Mouse (Mus musculus): ENCODE results near the gene Mapk1. TPM values are rescaled to one million over a fixed set of nuclear protein-coding genes. Genes with fewer than 3 reads are reported as not detected.

Mapk1 gene
- total RNA-seq, 2 experiments from 2014 or later = 87.9 to 89.5 TPM

DNA sequence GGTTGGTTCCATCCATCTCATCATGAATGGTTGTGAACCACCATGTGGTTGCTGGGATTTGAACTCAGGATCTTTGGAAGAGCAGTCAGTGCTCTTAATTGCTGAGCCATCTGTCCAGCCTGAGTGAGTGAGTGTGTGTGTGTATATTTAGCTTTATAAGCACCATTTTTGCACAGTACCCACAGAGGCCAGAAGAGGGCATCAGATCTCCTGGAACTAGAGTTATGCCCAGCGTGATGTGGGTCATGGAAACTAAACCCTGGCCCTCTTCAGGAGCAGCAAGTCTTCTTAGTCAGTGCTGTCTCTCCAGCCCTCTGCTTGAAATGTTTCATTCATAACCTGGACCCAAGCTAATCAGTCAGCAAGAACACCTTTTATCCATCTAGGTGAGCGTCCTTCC lies 93.1 kb downstream of the Mapk1 start:
- intact Hi-C loops (cut with DNase I) = no loop called here
- no peak for DNase-seq

DNA sequence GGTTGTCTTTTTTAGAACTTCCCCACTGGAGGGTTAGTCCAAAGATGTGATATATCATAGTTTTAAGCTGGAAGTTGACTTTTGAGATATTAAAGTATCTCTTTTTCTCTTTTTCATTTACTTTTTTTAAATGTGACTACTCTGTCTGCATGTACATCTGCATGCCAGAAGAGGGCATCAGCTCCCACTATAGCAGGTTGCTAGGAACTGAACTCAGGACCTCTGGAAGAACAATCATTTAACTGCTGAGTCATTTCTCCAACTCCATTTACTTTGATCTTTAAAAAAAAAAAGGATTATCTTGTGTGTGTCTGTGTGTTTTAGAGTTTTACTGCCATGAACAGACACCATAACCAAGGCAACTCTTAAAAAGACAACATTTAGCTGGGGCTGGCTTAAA lies 93.7 kb downstream of the Mapk1 start:
- no peak for DNase-seq
- intact Hi-C loops (cut with DNase I) = no loop called here

DNA sequence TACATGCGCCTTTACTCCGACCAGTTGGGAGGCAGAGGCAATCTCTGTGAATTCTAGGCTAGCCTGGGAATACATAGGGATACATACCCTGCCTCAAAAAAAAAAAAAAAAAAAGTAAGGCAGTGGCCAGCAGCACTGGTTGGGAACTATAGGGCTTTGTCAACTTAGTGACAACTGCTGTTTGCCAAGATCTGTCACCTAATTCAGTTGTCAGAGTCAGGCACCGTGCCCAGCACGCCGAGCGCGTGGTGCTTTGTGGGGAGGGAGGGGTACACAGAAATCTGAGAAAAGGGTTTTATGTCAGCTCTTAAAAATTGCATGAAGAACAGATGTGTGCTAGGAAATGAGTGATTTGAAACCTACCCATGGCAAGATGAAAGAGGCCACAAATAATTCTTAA lies 94.9 kb downstream of the Mapk1 start:
- no peak for DNase-seq
- intact Hi-C loops (cut with DNase I) = no loop called here

DNA sequence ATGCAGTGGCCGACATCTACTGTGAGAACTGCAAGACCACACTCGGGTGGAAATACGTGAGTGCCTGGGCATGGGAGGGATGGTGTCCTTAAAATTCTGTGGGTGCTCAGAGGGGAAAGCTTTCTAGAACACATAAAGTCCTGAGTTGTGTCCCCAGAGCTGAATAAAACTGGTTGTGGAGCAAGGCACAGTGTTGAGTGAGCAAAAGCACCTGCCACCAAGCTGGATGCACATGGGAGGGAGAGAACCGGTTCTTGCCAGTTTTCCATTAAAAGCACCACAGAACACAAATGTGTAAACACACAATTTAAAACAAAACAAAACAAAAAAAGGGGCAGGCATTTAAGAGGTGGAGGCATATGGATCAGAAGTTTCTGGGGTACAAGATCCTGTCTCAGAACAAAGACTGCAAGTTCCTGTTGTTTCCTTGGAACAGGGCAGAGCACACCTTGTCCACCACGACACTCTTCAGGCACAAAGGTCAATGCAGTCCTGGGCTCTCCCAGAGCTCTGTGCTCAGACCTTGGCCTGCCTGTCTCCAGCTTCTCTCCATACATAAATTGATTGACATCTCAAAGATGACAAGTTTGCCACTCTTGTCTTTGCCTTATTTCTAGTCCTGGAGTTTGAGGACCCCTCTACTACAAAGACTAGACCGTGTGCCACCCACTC lies 99.1 kb downstream of the Mapk1 start:
- intact Hi-C loops (cut with DNase I) = no loop called here
- DNase-seq = no peak

DNA sequence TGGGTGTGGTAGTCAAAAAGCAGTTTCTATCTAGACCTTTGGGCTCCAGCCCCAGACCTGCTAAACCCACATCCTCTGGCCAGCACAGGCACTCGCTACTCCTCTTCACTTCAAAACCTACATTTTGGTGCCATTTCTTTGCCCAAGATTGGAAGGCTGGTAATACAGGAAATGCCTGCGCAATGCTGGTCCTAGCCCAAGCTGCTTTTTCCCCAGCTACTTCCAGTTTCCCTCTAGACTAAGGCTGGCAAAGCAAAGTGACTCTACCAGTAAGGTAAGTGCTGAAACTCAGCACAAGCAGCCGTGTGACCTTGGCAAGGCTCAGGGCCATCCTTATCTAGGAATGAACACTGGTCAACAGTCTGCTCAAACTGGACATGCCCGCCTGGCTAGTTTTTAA lies 102.5 kb downstream of the Mapk1 start:
- intact Hi-C loops (cut with DNase I) = no loop called here
- DNase-seq = no peak

DNA sequence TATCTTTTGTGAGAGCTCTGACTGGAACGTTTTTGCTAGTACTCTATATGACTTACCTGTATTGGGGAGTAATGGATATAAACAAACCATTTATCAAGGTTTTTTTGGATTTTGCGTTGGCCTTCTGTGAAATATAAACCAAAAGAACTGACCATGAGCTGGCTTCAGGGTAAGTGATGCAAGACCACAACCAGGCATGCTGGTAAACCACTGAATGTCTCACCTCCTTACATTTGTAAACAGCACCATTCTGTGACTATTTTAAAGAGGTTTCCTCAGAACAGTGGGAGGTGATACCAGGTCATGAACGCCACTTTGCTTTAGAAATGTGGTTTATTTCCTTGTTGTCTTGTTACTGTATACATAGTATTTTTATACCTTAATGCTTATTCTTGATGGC lies 103.1 kb downstream of the Mapk1 start:
- intact Hi-C loops (cut with DNase I) = no loop called here
- no peak for DNase-seq

DNA sequence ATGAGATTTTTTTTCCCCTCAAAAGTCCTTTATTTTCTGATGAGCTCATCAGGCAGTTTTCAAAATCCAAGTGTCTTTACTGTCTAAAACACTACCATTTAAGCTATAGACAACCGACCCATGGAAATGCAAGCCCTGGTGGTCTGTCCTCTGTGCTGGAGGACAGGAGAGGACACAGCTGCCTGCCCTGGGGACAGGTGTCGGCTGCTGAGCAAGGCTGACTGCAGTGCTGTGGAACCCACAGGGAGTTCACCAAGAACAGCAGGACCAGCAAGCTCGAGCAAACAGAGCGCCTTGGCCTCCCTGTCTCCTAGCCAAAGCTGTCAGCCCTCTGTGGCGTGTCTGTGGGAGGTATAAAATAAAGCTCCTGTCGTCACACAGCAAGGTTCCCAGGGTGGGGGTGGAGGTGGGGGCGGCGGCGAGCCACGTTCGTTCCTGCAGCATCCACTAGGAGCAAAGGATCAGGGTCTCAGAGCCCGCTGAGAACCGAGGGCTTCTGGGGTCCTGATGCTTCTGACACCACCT lies 103.5 kb downstream of the Mapk1 start:
- no peak for DNase-seq
- intact Hi-C loops (cut with DNase I) = no loop called here

DNA sequence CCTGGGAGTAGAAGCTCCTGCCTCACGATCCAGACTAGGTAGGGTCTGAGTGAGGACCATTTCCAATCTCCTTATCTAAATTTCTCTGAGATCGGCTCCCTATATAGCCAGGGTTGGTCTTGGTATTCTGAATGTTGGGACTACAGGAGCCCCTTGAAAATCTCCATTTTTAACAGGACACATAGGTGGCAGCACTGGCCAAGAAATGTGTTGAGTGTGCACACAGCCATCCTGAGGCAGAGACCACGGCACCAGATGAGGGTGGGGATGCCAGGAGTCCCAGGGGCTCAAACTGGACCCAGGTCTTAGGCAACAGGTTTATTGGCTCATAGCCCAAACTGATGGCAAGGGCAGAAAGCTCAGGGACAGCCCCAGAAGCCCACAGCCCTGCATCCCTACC lies 105.2 kb downstream of the Mapk1 start:
- no peak for DNase-seq
- intact Hi-C loops (cut with DNase I) = no loop called here

DNA sequence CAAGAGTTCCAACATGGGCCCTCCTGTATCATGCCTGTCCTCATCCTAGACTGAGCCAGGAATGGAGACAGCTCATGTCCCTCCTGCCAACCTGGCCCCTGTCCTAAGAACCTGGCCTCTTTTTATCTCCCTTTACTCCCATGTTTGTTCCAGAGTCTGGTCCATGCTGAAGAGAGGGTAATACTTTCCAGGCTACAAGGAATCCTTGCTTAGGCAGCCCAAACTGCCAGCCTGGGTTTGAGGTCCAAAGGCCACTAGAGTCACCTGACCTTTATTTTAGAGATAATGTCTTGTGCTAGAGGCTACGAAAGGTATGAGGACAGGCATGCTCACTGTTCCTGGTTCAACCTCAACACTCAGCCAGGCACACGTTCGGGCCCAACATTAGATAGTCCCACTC lies 113.8 kb downstream of the Mapk1 start:
- DNase-seq = no peak
- intact Hi-C loops (cut with DNase I) = no loop called here

Other genes with a start within 250 kb of the Mapk1 start
- gene Spag6l, start 153.9 kb upstream of the Mapk1 start, total RNA-seq (2021) = not detected
- not detected for gene Igll1, start 119.4 kb upstream of the Mapk1 start, total RNA-seq (2021)
- gene Top3b, start 112.6 kb upstream of the Mapk1 start, total RNA-seq (2021) = 10 to 100 TPM; 17.3 to 20.0 TPM
- gene Vpreb1, start 112.5 kb upstream of the Mapk1 start, total RNA-seq (2021) = not detected
- gene Ppm1f, start 86.9 kb upstream of the Mapk1 start, total RNA-seq (2021) = 10 to 100 TPM; 11.1 to 11.8 TPM
- gene Ypel1, start 86.3 kb downstream of the Mapk1 start, total RNA-seq (2021) = under 1 TPM; 0.69 to 0.94 TPM
- gene Ppil2, start 127.9 kb downstream of the Mapk1 start, total RNA-seq (2021) = 10 to 100 TPM; 23.2 to 29.4 TPM
- gene 2610318N02Rik, start 141.8 kb downstream of the Mapk1 start, total RNA-seq (2021) = under 1 TPM in 1 of 2 experiments, not detected in 1; 0.92 TPM
- 1 to 10 TPM; 3.8 to 4.8 TPM for gene Sdf2l1, start 149.0 kb downstream of the Mapk1 start, total RNA-seq (2021)
- gene Ydjc, start 161.2 kb downstream of the Mapk1 start, total RNA-seq (2021) = under 1 TPM in 1 of 2 experiments, not detected in 1; 0.20 TPM
- under 1 TPM in 1 of 2 experiments, not detected in 1; 0.26 TPM for gene Ccdc116, start 163.8 kb downstream of the Mapk1 start, total RNA-seq (2021)
- 100 to 1,000 TPM; 130 to 135 TPM for gene Ube2l3, start 219.3 kb downstream of the Mapk1 start, total RNA-seq (2021)
- gene Rimbp3, start 225.2 kb downstream of the Mapk1 start, total RNA-seq (2021) = not detected